Mouse (Mus musculus): ENCODE measurements around the gene Man2a1. TPM values are rescaled to one million over a fixed set of nuclear protein-coding genes. Genes with fewer than 3 reads are reported as not detected.
A peak's percentile ranks its signal among the peaks of the same experiment; 100 is the strongest.

Man2a1 gene
- polyA plus RNA-seq, 1 experiment from 2014 or later = 14.4 TPM

DNA sequence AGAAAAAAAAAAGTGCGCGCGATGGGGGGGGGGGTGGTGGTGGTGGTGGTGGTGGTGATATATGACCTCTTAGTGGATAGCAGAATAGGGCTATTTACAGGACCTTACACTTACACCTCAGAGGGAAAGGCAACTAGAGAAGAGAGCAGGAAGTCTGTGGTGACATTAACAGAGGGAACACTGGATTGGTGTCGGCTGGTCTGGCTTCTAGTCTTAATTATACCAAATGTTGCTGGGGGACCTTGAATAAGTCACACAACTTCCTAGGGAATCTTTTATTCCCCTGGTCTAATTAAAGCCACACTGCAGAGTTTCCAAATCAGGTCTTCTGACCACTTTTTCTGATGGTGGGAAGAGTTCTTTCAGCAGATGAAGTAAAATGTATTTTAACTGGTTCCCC lies 163.0 kb downstream of the Man2a1 start:
- Histone ChIP-seq H3K36me3 (no peaks in the 10 kb centered on the region), H3K4me2 (replicated peaks) (no peak overlapping the region), H3K9me3 (replicated peaks) (no peaks in the 10 kb centered on the region), H3K4me1 (0 out of 2 replicates have a peak, but pooled peaks cover 6% of the 10 kb centered on the region), H3K9ac (no peak overlapping the region), H3K27me3 (no peaks in the 10 kb centered on the region), H3K4me3 (replicated peaks) (no peak overlapping the region), H3K27ac (replicated peaks) (no peak overlapping the region)
- WGBS = 92% methylated on average over 4 of the region's 4 CpGs
- no peak for ATAC-seq (ENCODE audit: insufficient number of reproducible peaks, low FRiP score, low TSS enrichment, low read depth)

DNA sequence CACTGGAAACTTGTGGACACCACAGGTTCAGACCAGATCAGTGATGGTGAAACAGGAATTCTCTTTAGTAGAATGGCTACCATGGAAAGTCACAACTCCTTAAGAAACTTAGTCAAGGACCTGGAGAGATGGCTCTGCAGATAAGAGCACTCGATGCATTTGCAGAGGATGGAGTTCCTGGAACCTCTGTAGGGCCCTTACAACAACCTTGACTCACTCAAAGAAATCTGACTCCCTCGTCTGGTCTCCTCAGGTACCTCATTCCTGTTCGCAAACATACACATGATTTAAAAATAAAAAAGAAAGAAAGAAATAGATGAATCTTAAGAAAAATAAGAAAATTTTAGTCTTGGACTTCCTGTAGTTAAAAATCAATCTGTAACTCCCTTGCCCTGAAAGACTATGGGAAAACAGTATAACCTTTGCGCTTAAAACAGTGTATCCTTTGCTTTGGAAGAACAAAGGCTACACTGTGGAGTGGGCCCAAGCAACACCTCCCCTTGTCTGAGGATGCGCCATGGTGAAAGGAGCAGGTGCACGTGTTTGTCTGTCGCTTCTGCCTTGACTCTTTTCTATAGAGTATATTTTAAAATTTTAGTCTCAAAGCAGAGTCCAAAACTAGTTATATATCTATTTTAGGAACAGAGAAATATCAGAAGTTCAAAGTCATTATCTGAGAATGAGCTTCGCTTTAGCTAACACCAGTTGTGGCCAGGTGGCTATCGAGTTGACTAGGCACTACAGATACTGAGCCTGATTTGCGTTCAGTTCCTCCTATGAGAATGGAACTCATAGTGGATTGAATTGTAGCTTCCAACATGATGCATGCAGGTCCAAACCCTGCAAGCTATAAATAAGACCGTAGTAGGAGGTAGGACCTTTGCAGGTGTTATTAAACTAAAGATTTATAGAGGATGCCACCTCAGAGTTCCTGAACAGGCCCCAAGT lies 163.9 kb downstream of the Man2a1 start:
- no peak overlapping the region for H3K4me2 ChIP-seq (replicated peaks)
- H3K4me1 ChIP-seq = 0 out of 2 replicates have a peak, but pooled peaks cover 6% of the 10 kb centered on the region
- no peaks in the 10 kb centered on the region for H3K9me3 ChIP-seq (replicated peaks)
- H3K36me3 ChIP-seq = no peaks in the 10 kb centered on the region
- no peak overlapping the region for H3K27ac ChIP-seq (replicated peaks)
- H3K27me3 ChIP-seq = no peaks in the 10 kb centered on the region
- WGBS = 87% methylated on average over 11 of the region's 11 CpGs
- no peak overlapping the region for H3K4me3 ChIP-seq (replicated peaks)
- no peak for ATAC-seq (ENCODE audit: insufficient number of reproducible peaks, low FRiP score, low TSS enrichment, low read depth)
- no peak overlapping the region for H3K9ac ChIP-seq

- H3K9me3 ChIP-seq (replicated peaks) = no peaks in the 10 kb centered on the region
- no peaks in the 10 kb centered on the region for H3K27me3 ChIP-seq
- 19% methylated on average over 9 of the region's 9 CpGs for WGBS
- no peak overlapping the region for H3K27ac ChIP-seq (replicated peaks)
- H3K4me2 ChIP-seq (replicated peaks) = no peak overlapping the region
- no peaks in the 10 kb centered on the region for H3K36me3 ChIP-seq
- H3K9ac ChIP-seq = no peak overlapping the region
- H3K4me1 ChIP-seq = 0 out of 2 replicates have a peak, but pooled peaks cover 6% of the 10 kb centered on the region
- 0 out of 2 replicates have a peak, but pooled peaks have one; percentile 29 for ATAC-seq (ENCODE audit: insufficient number of reproducible peaks, low FRiP score, low TSS enrichment, low read depth)
- no peak overlapping the region for H3K4me3 ChIP-seq (replicated peaks)
Observed at GRCm38 (mm10) chr17:64765286-64765685, 164.8 kb downstream of the Man2a1 start.

GRCm38 (mm10) chr17:64766507-64766906 lies 166.0 kb downstream of the Man2a1 start:
- Histone ChIP-seq H3K9ac (no peak overlapping the region), H3K36me3 (no peaks in the 10 kb centered on the region), H3K9me3 (replicated peaks) (no peaks in the 10 kb centered on the region), H3K27me3 (no peaks in the 10 kb centered on the region), H3K4me2 (replicated peaks) (no peak overlapping the region), H3K27ac (replicated peaks) (no peak overlapping the region), H3K4me1 (0 out of 2 replicates have a peak, but pooled peaks cover 6% of the 10 kb centered on the region), H3K4me3 (replicated peaks) (no peak overlapping the region)
- WGBS = 63% methylated on average over 6 of the region's 6 CpGs
- no peak for ATAC-seq (ENCODE audit: insufficient number of reproducible peaks, low FRiP score, low TSS enrichment, low read depth)

GRCm38 (mm10) chr17:64770277-64770676 lies 169.7 kb downstream of the Man2a1 start:
- ATAC-seq (ENCODE audit: insufficient number of reproducible peaks, low FRiP score, low TSS enrichment, low read depth) = no peak
- Histone ChIP-seq H3K4me2 (replicated peaks) (no peak overlapping the region), H3K4me1 (0 out of 2 replicates have a peak, but pooled peaks cover 1% of the 10 kb centered on the region), H3K9ac (no peak overlapping the region), H3K9me3 (replicated peaks) (no peaks in the 10 kb centered on the region), H3K4me3 (replicated peaks) (no peak overlapping the region), H3K27me3 (no peaks in the 10 kb centered on the region), H3K27ac (replicated peaks) (no peak overlapping the region), H3K36me3 (no peaks in the 10 kb centered on the region)
- 88% methylated on average over 1 of the region's 1 CpGs for WGBS

DNA sequence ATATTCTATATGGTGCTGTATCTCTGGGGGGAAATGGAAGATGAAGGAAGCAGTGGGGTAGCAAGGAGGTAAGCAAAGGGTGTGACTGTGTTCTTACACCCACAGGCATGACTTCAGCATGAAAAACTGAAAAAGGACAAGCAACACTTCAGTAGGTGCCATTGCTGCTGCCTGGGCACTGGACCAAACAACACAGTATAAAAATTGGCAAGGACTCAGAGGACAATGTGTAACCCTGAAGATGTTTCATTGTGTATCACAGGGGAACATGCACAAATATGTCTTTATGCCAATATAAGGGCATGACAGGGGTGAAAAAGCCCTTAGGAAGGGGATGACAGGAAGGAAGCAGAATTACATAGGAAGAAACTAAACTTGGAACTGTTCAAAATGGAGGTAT lies 172.1 kb downstream of the Man2a1 start:
- H3K9ac ChIP-seq = no peak overlapping the region

GRCm38 (mm10) chr17:64774218-64774617 lies 173.7 kb downstream of the Man2a1 start:
- no peak for ATAC-seq (ENCODE audit: insufficient number of reproducible peaks, low FRiP score, low TSS enrichment, low read depth)
- no peaks in the 10 kb centered on the region for H3K36me3 ChIP-seq
- 86% methylated on average over 5 of the region's 5 CpGs for WGBS

More for the DNA sequence above, 172.1 kb downstream of the Man2a1 start:
- Histone ChIP-seq H3K4me1 (no peaks in the 10 kb centered on the region), H3K4me2 (replicated peaks) (no peak overlapping the region), H3K27me3 (no peaks in the 10 kb centered on the region), H3K4me3 (replicated peaks) (no peak overlapping the region), H3K9me3 (replicated peaks) (no peaks in the 10 kb centered on the region), H3K27ac (replicated peaks) (no peak overlapping the region), H3K36me3 (no peaks in the 10 kb centered on the region)
- ATAC-seq (ENCODE audit: insufficient number of reproducible peaks, low FRiP score, low TSS enrichment, low read depth) = no peak

GRCm38 (mm10) chr17:64778300-64778699 lies 177.8 kb downstream of the Man2a1 start:
- Histone ChIP-seq H3K27me3 (no peaks in the 10 kb centered on the region), H3K4me1 (no peaks in the 10 kb centered on the region), H3K9ac (no peak overlapping the region), H3K9me3 (replicated peaks) (no peaks in the 10 kb centered on the region), H3K4me3 (replicated peaks) (no peak overlapping the region), H3K4me2 (replicated peaks) (no peak overlapping the region), H3K27ac (replicated peaks) (no peak overlapping the region), H3K36me3 (no peaks in the 10 kb centered on the region)
- WGBS = 69% methylated on average over 3 of the region's 3 CpGs
- no peak for ATAC-seq (ENCODE audit: insufficient number of reproducible peaks, low FRiP score, low TSS enrichment, low read depth)

More at GRCm38 (mm10) chr17:64774218-64774617, 173.7 kb downstream of the Man2a1 start:
- H3K9me3 ChIP-seq (replicated peaks) = no peaks in the 10 kb centered on the region
- no peaks in the 10 kb centered on the region for H3K27me3 ChIP-seq
- H3K4me2 ChIP-seq (replicated peaks) = no peak overlapping the region
- H3K27ac ChIP-seq (replicated peaks) = no peak overlapping the region
- H3K4me3 ChIP-seq (replicated peaks) = no peak overlapping the region
- H3K9ac ChIP-seq = no peak overlapping the region
- H3K4me1 ChIP-seq = no peaks in the 10 kb centered on the region

GRCm38 (mm10) chr17:64778756-64779155 lies 178.2 kb downstream of the Man2a1 start:
- Histone ChIP-seq H3K4me3 (replicated peaks) (no peak overlapping the region), H3K9ac (no peak overlapping the region), H3K27ac (replicated peaks) (no peak overlapping the region), H3K4me2 (replicated peaks) (no peak overlapping the region), H3K9me3 (replicated peaks) (no peaks in the 10 kb centered on the region), H3K4me1 (no peaks in the 10 kb centered on the region), H3K27me3 (no peaks in the 10 kb centered on the region), H3K36me3 (no peaks in the 10 kb centered on the region)
- 95% methylated on average over 12 of the region's 12 CpGs for WGBS
- ATAC-seq (ENCODE audit: insufficient number of reproducible peaks, low FRiP score, low TSS enrichment, low read depth) = no peak

DNA sequence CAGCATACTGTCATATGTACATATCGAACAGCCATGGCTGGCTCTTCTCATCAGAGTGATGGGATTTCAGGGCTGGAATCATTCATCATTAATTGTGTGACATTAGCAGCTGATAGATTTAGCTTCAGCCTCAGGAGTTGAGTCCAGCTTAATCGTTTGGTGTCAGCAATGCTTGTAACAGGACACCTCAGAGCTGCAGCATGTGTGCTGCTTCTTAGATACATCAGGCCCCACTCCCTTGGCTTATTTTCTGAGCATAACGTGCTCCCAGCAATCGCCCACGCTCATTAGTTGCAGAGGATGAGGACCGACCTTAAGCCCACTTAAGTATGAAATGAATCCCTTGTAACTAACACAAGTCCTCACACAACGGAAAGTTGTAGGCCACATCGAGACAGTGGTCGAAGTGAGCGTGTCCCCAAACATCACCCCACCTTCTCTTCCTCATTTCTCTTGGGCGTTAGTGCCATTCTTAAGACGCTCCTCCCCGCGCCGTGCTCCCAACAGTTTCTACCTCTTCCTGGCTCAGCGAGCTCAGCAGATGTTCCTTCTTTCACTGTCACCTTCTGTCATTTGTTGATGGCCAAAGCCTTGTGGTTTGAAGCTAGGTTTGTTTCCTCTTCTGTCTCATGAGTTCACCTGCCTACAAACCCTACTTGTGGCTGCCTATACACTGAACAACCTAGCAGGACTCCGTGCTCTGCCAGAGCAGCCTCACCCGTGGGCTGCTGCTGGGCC lies 180.4 kb downstream of the Man2a1 start:
- no peaks in the 10 kb centered on the region for H3K4me1 ChIP-seq
- no peak overlapping the region for H3K4me2 ChIP-seq (replicated peaks)
- no peak for ATAC-seq (ENCODE audit: insufficient number of reproducible peaks, low FRiP score, low TSS enrichment, low read depth)
- H3K9ac ChIP-seq = no peak overlapping the region
- H3K27ac ChIP-seq (replicated peaks) = no peak overlapping the region
- WGBS = 60% methylated on average over 18 of the region's 18 CpGs
- no peaks in the 10 kb centered on the region for H3K9me3 ChIP-seq (replicated peaks)
- no peaks in the 10 kb centered on the region for H3K36me3 ChIP-seq
- H3K4me3 ChIP-seq (replicated peaks) = no peak overlapping the region
- no peaks in the 10 kb centered on the region for H3K27me3 ChIP-seq

DNA sequence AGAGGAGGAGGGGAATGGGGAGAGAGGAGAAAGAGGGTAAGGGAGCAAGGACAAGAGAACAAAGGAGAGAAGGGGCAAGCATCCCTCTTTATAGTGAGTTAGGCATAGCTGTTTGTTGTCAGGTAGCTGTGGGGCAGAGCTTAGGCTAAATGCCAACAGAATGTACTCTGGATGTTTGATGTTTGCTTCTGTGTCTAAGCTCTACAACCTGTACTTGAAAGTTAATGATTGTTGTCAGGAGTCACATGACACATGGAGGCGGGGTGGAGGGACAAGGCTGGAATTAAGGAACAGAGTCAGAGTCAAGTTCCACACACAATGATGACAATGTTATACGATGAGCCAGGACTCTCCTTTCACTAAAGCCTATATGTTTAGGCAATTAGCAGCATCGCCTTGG lies 181.8 kb downstream of the Man2a1 start:
- H3K4me1 ChIP-seq = no peaks in the 10 kb centered on the region

More for the DNA sequence above, 181.8 kb downstream of the Man2a1 start:
- WGBS = 64% methylated on average over 3 of the region's 3 CpGs
- Histone ChIP-seq H3K9ac (no peak overlapping the region), H3K27ac (replicated peaks) (no peak overlapping the region), H3K9me3 (replicated peaks) (no peaks in the 10 kb centered on the region), H3K4me2 (replicated peaks) (no peak overlapping the region), H3K27me3 (no peaks in the 10 kb centered on the region), H3K36me3 (no peaks in the 10 kb centered on the region), H3K4me3 (replicated peaks) (no peak overlapping the region)
- no peak for ATAC-seq (ENCODE audit: insufficient number of reproducible peaks, low FRiP score, low TSS enrichment, low read depth)

Data from embryonic facial prominence, embryonic 15.5 days (tissue).